Mouse (Mus musculus): ENCODE measurements around the gene Mpzl1.

Gene Mpzl1

DNA sequence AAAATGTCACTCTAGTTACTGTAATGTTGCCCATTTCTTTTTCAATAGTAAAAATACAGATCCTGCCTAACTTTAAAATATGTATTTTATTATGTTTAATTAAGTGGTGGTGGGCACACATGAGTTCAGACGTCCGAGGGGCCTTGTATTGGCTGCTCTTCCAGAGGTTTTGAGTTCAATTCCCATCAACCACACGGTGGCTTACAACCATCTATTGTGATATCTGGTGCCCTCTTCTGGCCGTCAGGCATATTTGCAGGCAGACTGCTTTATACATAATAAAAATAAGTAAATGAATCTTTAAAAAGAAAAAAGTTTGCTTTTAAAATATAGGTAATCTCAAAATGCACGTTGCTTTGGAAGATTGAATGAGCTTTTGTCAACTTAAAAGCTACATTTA is 55.0 kb downstream of the Mpzl1 start:
- no peak for DNase-seq (ENCODE audit: inconsistent ontology term)

GRCm38 (mm10) chr1:165576459-165577112 is 57.8 kb downstream of the Mpzl1 start:
- no peak for DNase-seq (ENCODE audit: inconsistent ontology term)

GRCm38 (mm10) chr1:165576005-165576404 is 58.3 kb downstream of the Mpzl1 start:
- DNase-seq (ENCODE audit: inconsistent ontology term) = no peak

GRCm38 (mm10) chr1:165567466-165567865 is 66.9 kb downstream of the Mpzl1 start:
- DNase-seq (ENCODE audit: inconsistent ontology term) = peak; percentile 72

GRCm38 (mm10) chr1:165565283-165565682 is 69.1 kb downstream of the Mpzl1 start:
- DNase-seq (ENCODE audit: inconsistent ontology term) = no peak

DNA sequence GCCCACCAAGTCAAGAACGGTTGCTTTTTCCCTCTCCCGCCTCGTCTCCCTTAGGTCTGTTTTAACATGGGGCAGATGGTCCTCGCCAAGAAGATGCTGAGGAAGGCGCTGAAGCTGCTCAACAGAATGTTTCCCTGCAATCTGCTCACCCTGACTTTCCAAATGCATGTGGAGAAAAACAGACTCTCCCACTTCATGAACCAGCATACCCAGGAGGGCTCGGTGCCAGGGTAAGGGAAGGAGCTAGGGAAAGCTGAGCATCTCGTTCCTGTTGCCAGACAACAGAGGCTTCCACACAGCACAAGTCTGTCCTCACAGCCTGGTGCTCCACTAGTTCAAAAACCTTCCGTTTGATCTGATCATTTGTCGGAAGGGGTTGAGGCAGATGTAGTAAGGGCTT is 75.3 kb downstream of the Mpzl1 start:
- no peak for DNase-seq (ENCODE audit: inconsistent ontology term)

- no peak for DNase-seq (ENCODE audit: inconsistent ontology term)
These were observed 77.6 kb downstream of the Mpzl1 start for GRCm38 (mm10) chr1:165556711-165557110.
